Mouse (Mus musculus) thymus, postnatal 10 days (tissue): Measurements from ENCODE around the gene Olfr1412.

ENCODE experiments used
- DNase-seq, 2 experiments: peaks; one replicate each; pipeline ENCODE4 v3.0.0; 2021; ENCODE audit warnings: low spot score in 2 of 2

Gene Olfr1412

GRCm38 (mm10) chr1:92585479-92585878 lies at the start of gene Olfr1412:
TSS of gene Olfr1412 (plus strand) at chr1:92585779.
- DNase-seq = no peak

- DNase-seq = no peak
Measured at GRCm38 (mm10) chr1:92536972-92537371, 48.6 kb upstream of the Olfr1412 start.

GRCm38 (mm10) chr1:92539071-92539470 lies 46.5 kb upstream of the Olfr1412 start:
- DNase-seq = no peak

- DNase-seq = no peak
Measured at GRCm38 (mm10) chr1:92545929-92546328, 39.6 kb upstream of the Olfr1412 start.

- DNase-seq = no peak
Measured at GRCm38 (mm10) chr1:92571022-92571421, 14.6 kb upstream of the Olfr1412 start, which contains the start of gene Olfr1413. TSS of gene Olfr1413 (plus strand) at chr1:92571322.

GRCm38 (mm10) chr1:92594111-92594510 lies 8.5 kb downstream of the Olfr1412 start, which contains the start of gene Olfr1411:
TSS of gene Olfr1411 (plus strand) at chr1:92594411.
- no peak for DNase-seq

GRCm38 (mm10) chr1:92596019-92596418 lies 10.4 kb downstream of the Olfr1412 start:
- DNase-seq = no peak

GRCm38 (mm10) chr1:92605482-92605881 lies 19.9 kb downstream of the Olfr1412 start, which contains the start of gene Olfr1410:
TSS of gene Olfr1410 (plus strand) at chr1:92605782.
- no peak for DNase-seq

- no peak for DNase-seq
Measured at GRCm38 (mm10) chr1:92607711-92608110, 22.1 kb downstream of the Olfr1412 start.

GRCm38 (mm10) chr1:92611008-92611407 lies 25.4 kb downstream of the Olfr1412 start:
- DNase-seq = peak; percentile 8 to 63

- DNase-seq = no peak
Measured at GRCm38 (mm10) chr1:92613175-92613574, 27.6 kb downstream of the Olfr1412 start.

GRCm38 (mm10) chr1:92614516-92614915 lies 28.9 kb downstream of the Olfr1412 start:
- no peak for DNase-seq

- DNase-seq = no peak
Measured at GRCm38 (mm10) chr1:92616046-92616445, 30.5 kb downstream of the Olfr1412 start.

- no peak for DNase-seq
Measured at GRCm38 (mm10) chr1:92617488-92617887, 31.9 kb downstream of the Olfr1412 start, which contains the start of gene Olfr12. TSS of gene Olfr12 (plus strand) at chr1:92617788.

- DNase-seq = no peak
Measured at GRCm38 (mm10) chr1:92618360-92618759, 32.8 kb downstream of the Olfr1412 start.

GRCm38 (mm10) chr1:92628227-92628626 lies 42.6 kb downstream of the Olfr1412 start:
- DNase-seq = no peak

- DNase-seq = no peak
Measured at GRCm38 (mm10) chr1:92632196-92632595, 46.6 kb downstream of the Olfr1412 start.

- no peak for DNase-seq
Measured at GRCm38 (mm10) chr1:92632948-92633347, 47.4 kb downstream of the Olfr1412 start.

GRCm38 (mm10) chr1:92633726-92634125 lies 48.1 kb downstream of the Olfr1412 start:
- no peak for DNase-seq

- no peak for DNase-seq
Measured at GRCm38 (mm10) chr1:92634569-92634968, 49.0 kb downstream of the Olfr1412 start.

- DNase-seq = no peak
Measured at GRCm38 (mm10) chr1:92634976-92635599, 49.5 kb downstream of the Olfr1412 start.

- no peak for DNase-seq
Measured at GRCm38 (mm10) chr1:92636015-92636414, 50.4 kb downstream of the Olfr1412 start.

- DNase-seq = no peak
Measured at GRCm38 (mm10) chr1:92636676-92637075, 51.1 kb downstream of the Olfr1412 start.
